Comparison of ENCODE assay signal across 9 mouse cellular contexts in genomic region chr1:24033759-24034423, GRCm38 (mm10). TPM values are rescaled to one million over a fixed set of nuclear protein-coding genes. Genes with fewer than 3 reads are reported as not detected.
DNase-seq lines count a peak whose midpoint lies in the region; ATAC-seq and TF ChIP-seq lines count a peak whose summit lies in the region.
"Had no signal": no experiment of that assay in that cellular context is flagged by ENCODE, and none has a peak within 500 bp of the region (broad histone marks: within the 10 kb centered on the region; RNA-seq: fewer than 3 reads in every experiment).

No protein-coding gene starts in this region.

- H3K4me1 ChIP-seq in heart, adult 2 months (ENCODE audit: control insufficient read depth, insufficient read depth, low read length), result no peaks in the 10 kb centered on the region
- H3K4me1 ChIP-seq in lung, postnatal 0 days (ENCODE audit: insufficient read depth, low read depth, low read length), result no peaks in the 10 kb centered on the region

- no peaks in the 10 kb centered on the region for H3K9me3 ChIP-seq in lung, postnatal 0 days (ENCODE audit: low read length)

- H3K79me2 ChIP-seq in heart, adult 2 months (replicated peaks; ENCODE audit: control insufficient read depth, insufficient read depth, low read length), result no peaks in the 10 kb centered on the region

- no peak overlapping the region for H3K4me2 ChIP-seq in lung, postnatal 0 days (replicated peaks; ENCODE audit: low read depth, low read length)

- TF ChIP-seq CTCF in heart, adult 2 months (IDR thresholded peaks at IDR 0.05), result peak; percentile 65
- TF ChIP-seq CTCF in lung, postnatal 0 days (IDR thresholded peaks at IDR 0.05), result peak; percentile 63

- H3K27me3 ChIP-seq in heart, adult 2 months (ENCODE audit: control insufficient read depth, insufficient read depth, low read length), result no peaks in the 10 kb centered on the region
- no peaks in the 10 kb centered on the region for H3K27me3 ChIP-seq in lung, postnatal 0 days (replicated peaks; ENCODE audit: insufficient read depth, low read length)
- H3K27me3 ChIP-seq in splenic B cell, adult 2 months (ENCODE audit: control insufficient read depth, insufficient read depth, low read length, poor library complexity, severe bottlenecking), result no peaks in the 10 kb centered on the region

- ATAC-seq in lung, postnatal 0 days, result no peak

- no peak for TF ChIP-seq EP300 in heart, adult 2 months (IDR thresholded peaks at IDR 0.05; ENCODE audit: insufficient read depth, low read depth, low read length)
- TF ChIP-seq EP300 in lung, postnatal 0 days (IDR thresholded peaks at IDR 0.05), result no peak

- intact Hi-C loops in heart, adult 2 months (cut with DNase I), result loop anchor here (1.0 to 5.0 kb wide), 2 partner anchors 207 to 272 kb away; partner anchors contain the start of gene B3gat2
- intact Hi-C loops in heart, postnatal 36 days (cut with DNase I), result loop anchor here (2.0 kb wide), 2 partner anchors 127 to 207 kb away; no protein-coding TSS in a partner anchor

- no peak overlapping the region for H3K9ac ChIP-seq in heart, adult 2 months (ENCODE audit: low read depth, low read length)
- no peak overlapping the region for H3K9ac ChIP-seq in lung, postnatal 0 days (replicated peaks; ENCODE audit: low read depth)

- H3K27ac ChIP-seq in heart, adult 2 months, result no peak overlapping the region
- no peak overlapping the region for H3K27ac ChIP-seq in lung, postnatal 0 days (ENCODE audit: low read length)

- no peak for DNase-seq in heart, adult 2 months
- no peak for DNase-seq in heart, postnatal 36 days
- DNase-seq in lung, postnatal 0 days (ENCODE audit: low spot score), result peak; percentile 45
- no peak for DNase-seq in lung, postnatal 10 days
- peak; percentile 1 for DNase-seq in c-Kit-positive CD71-positive TER-119-positive erythroid progenitor cells, embryonic 14.5 days (ENCODE audit: low spot score)
- DNase-seq in splenic B cell, adult 2 months (ENCODE audit: low read depth, low spot score), result peak; percentile 55
- no peak for DNase-seq in right cerebral cortex, adult 18-20 months
- no peak for DNase-seq in thymus, postnatal 4 days
- DNase-seq: layer of hippocampus, adult 9-11 months had no signal

- H3K36me3 ChIP-seq in heart, adult 2 months (ENCODE audit: control insufficient read depth, insufficient read depth, low read length), result no peaks in the 10 kb centered on the region
- no peaks in the 10 kb centered on the region for H3K36me3 ChIP-seq in lung, postnatal 0 days (ENCODE audit: insufficient read depth, low read length)
- no peaks in the 10 kb centered on the region for H3K36me3 ChIP-seq in splenic B cell, adult 2 months (ENCODE audit: control insufficient read depth, insufficient read depth, low read length, poor library complexity, severe bottlenecking)

- no peak overlapping the region for H3K4me3 ChIP-seq in heart, adult 2 months
- H3K4me3 ChIP-seq in lung, postnatal 0 days (ENCODE audit: low read depth, low read length), result no peak overlapping the region

- WGBS in heart, adult 2 months, result 48% methylated on average over 2 of the region's 2 CpGs
- WGBS in lung, postnatal 0 days, result 60% methylated on average over 2 of the region's 2 CpGs

- TF ChIP-seq POLR2A in heart, adult 2 months (IDR thresholded peaks at IDR 0.05; ENCODE audit: insufficient read depth, low read depth, low read length), result no peak

RNA-seq across cellular contexts. Expression of gene Sdhaf4, which starts 28.4 kb away (rescaled TPM):
- 10 to 100 TPM; 80.7 to 84.4 TPM for total RNA-seq in heart, adult 2 months (2021)
- polyA plus RNA-seq in heart, adult 2 months (2012; rRNA removed), result 33.0 and 60.0 TPM in 2 replicates
- total RNA-seq in heart, postnatal 36 days (2021), result 10 to 100 TPM; 72.0 to 84.4 TPM
- 80.7 and 84.3 TPM in 2 replicates for polyA plus RNA-seq in lung, postnatal 0 days (2015; fragmentation: Nextera tagmentation; extraction: Ambion mirVana)

Comparison
In these comparisons a context has a peak if more than half of its experiments do, and no peak if none do; other contexts are left out.
1. DNase-seq: peak in lung, postnatal 0 days (single experiment), c-Kit-positive CD71-positive TER-119-positive erythroid progenitor cells, embryonic 14.5 days (single experiment) and splenic B cell, adult 2 months (single experiment); none in heart, adult 2 months (0 of 2), heart, postnatal 36 days (0 of 2), lung, postnatal 10 days (single experiment), right cerebral cortex, adult 18-20 months (single experiment) and thymus, postnatal 4 days (single experiment).